Mouse (Mus musculus) B cell, adult (primary cell): Measurements from ENCODE around the gene Hspg2. TPM values are rescaled to one million over a fixed set of nuclear protein-coding genes. Genes with fewer than 3 reads are reported as not detected.

Experiments
- total RNA-seq: library from RNA; stranded (reverse); gene quantifications from 4 replicates; pipeline ENCODE4 v1.2.4, GENCODE M21; 2023; ENCODE audit not compliant: inconsistent age

Hspg2 gene
- total RNA-seq: 1.3 to 3.0 TPM (median 1.7 TPM) in 4 replicates

DNA sequence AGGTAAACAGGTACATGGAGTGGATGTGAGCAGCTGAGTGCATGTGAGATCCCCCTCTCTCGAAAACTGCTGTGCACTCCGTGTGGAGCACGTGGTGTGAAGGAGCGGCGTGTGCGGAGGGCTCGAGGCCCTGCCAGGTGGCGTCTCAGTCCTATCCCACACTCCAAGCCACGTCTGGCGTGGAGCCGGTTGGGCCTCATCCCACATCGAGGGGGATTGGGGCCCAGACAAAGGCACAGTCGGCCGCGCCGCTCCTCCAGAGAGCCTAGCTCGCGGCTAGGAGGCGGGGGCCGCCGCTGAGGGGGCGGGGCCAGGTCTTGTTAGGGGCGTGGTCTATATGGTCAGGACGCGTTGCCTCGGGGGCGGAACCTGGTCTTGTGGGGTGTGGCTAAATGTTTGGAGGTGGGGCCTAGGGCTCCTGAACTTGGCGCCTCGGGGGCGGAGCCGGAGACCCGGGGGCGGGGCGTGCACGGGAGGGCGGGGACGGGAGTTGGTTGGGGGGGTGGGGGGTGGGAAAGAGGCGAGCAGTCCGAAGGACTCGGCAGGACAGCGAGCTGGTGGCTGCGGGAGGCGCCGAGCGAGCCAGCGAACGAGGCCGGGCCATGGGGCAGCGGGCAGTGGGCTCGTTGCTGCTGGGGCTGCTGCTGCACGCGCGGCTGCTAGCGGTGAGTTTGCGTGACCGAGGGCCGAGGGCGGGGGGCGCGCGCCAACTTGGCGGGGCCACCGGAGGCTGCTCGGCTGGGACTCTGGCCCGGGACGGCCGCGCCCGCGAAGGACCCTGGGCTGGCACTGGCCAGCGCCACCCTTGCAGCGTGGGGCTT, at the start of gene Hspg2:
Gene Hspg2, plus strand, starts transcription at position 510 of the 821 bp plus-strand sequence.

DNA sequence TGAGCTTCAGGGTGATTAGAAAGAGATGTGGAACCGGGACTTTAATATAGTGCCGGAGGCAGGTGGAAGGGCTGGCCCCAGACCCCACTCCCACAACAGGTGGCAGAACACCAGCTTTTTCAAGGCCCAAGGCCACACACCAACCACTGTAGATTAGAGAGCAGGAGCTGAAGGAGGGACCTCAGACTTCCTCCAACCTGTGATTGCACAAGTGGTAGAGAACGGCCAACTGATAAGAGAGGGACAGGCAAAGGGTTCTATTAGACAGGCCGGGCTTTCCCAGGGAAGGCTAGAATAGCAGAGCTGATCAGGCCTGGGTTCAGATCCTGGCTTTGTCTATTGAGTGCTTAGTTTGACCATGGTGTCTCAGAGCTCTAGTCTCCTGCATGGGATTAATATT, 38.1 kb upstream of the Hspg2 start, which contains the start of gene Cela3b:
Gene Cela3b, minus strand, starts transcription at position 39 of the 400 bp plus-strand sequence.

DNA sequence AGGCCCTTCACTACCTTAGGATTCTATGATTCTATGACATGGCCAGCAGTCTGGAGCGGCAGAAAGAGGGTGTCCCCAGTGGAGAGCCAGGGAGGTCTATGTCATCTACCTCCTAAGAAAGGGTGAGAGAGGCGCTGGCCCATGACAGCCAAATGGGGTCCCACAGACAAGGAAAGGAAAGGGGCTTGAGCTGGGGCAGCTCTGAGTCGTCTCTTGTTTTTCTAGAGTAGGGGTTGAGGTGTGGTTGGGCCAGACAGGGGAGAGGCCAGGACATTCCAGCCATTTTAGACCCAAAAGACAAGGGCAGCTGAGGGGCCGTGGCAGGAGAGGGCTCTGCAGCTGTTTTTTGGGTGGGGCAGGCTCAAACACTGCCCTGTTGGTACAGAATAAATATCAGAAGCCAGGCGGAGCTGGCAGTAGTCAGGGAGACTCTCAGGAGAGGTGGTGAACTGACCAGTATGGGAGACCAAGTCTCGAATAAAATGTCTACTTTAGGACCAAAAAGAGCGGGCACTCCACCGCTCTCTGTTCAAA, 15.3 kb upstream of the Hspg2 start, which contains the start of gene 1700013G24Rik:
Gene 1700013G24Rik, plus strand, starts transcription at position 51 of the 534 bp plus-strand sequence.

DNA sequence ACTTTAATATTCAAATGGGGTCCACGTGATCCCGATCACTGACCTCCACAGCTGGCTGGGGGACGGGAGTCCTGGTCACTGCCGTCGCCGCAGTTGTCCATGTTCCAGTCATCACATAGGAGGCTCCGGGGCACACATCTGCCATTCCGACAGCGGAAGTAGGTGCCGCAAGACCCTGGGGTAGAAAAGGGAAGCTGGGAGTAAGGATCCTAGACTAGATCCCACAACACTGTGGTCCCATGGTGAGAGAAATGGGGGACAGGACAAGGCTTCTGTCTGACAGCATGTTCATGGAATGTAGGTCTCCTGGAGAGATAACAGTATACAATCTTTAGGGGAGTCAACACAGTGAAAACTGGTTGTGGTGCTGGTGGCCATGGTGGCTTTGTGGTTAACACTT, 105.9 kb downstream of the Hspg2 start, which contains the start of gene Ldlrad2:
Gene Ldlrad2, minus strand, starts transcription at position 101 of the 400 bp plus-strand sequence.

DNA sequence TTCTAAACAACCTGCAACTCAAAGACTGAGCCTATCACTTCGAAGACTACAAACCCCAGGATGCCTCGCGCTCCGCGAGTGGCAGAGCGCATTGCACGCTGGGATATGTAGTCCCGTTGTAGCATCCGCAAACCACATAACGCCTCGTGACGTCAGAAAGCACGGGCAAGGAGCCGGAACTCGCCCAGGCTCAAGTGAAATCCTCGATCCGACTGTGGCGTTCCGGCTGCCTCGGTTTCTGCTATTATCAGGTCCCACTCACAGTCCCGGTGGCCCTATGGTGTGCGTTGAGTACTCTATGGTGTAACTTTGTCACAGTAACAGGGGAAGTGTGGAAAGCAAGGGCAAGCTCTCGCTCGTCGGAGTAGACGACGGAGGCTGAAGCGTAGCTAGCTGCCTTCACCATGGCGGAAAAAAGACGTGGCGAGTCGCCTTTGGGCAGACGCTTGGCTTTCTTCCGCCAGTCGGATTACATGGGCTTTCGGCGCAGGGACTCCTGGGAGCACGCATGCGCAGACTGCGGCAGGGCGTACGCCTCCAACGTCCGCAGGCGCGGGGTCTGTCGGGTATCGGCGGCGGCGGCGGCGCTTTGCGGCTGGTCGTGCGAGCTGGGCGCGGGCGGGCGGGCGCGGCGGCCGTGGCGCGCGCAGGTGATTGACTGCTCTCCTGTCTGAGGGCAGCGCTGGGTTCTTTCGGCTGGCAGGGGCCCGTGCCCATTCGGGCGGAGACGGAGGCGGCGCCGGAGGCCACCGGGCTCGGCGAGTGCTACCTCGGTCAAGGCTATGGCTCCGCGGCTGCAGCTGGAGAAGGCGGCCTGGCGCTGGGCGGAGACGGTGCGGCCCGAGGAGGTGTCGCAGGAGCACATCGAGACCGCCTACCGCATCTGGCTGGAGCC, 125.3 kb downstream of the Hspg2 start, which contains the start of gene Usp48:
Gene Usp48, plus strand, starts transcription at position 155 of the 895 bp plus-strand sequence.

Other genes with a start within 250 kb of the Hspg2 start
- gene Wnt4, start 191.3 kb upstream of the Hspg2 start, total RNA-seq: 0.21 TPM in 1 of 4 replicates, not detected in the others
- 462 to 495 TPM (median 482 TPM) in 4 replicates for gene Cdc42, start 111.0 kb upstream of the Hspg2 start, total RNA-seq
- not detected in 4 replicates for gene Cela3a, start 59.0 kb upstream of the Hspg2 start, total RNA-seq
- gene Cela3b, start 38.2 kb upstream of the Hspg2 start, total RNA-seq: 0.96 to 1.3 TPM in 2 of 4 replicates, not detected in the others
- not detected in 4 replicates for gene 1700013G24Rik, start 15.5 kb upstream of the Hspg2 start, total RNA-seq
- gene Ldlrad2, start 105.8 kb downstream of the Hspg2 start, total RNA-seq: not detected in 4 replicates
- 217 to 247 TPM (median 231 TPM) in 4 replicates for gene Usp48, start 125.0 kb downstream of the Hspg2 start, total RNA-seq
- gene Rap1gap, start 196.0 kb downstream of the Hspg2 start, total RNA-seq: 8.6 to 15.2 TPM (median 12.3 TPM) in 4 replicates